ENCODE assay signal across 15 mouse cellular contexts in the genomic region with DNA sequence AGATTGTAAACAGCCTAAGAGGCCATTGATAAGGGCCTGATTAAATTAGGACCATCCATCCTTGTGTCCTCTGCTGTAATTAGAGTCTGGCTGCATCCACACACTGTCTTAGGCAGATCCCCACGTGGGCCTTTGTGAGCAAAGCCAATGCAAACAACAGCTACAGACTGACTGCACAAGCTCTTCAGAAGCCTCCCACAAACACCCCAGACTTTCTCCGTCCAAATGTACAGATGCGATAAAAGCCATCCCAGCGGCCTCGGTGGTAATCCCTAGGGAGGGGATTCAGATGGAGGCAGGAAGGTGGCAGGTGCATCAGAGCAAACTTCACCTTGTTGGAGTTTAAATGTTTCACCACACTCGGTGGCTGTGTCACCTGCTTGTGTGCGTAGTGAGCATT. TPM values are rescaled to one million over a fixed set of nuclear protein-coding genes. Genes with fewer than 3 reads are reported as not detected.
DNase-seq lines count a peak whose midpoint lies in the region; ATAC-seq and TF ChIP-seq lines count a peak whose summit lies in the region.
"Had no signal": no experiment of that assay in that cellular context is flagged by ENCODE, and none has a peak within 500 bp of the region (broad histone marks: within the 10 kb centered on the region; RNA-seq: fewer than 3 reads in every experiment).

No protein-coding gene starts in this region.

- H3K27ac ChIP-seq in hindbrain, embryonic 13.5 days = peak overlapping the region; percentile 67
- no peak overlapping the region; the same call in 1 of the 2 replicates for H3K27ac ChIP-seq in hindbrain, embryonic 11.5 days (ENCODE audit: low read depth, low read length)
- peak overlapping the region; percentile 40 for H3K27ac ChIP-seq in forebrain, postnatal 0 days (ENCODE audit: low read depth, low read length)
- peak overlapping the region; percentile 70 for H3K27ac ChIP-seq in midbrain, embryonic 16.5 days (ENCODE audit: low read length)
- H3K27ac ChIP-seq: heart, embryonic 10.5 days had no signal

- no peak for ATAC-seq in hindbrain, embryonic 13.5 days (ENCODE audit: low FRiP score)
- ATAC-seq in hindbrain, embryonic 11.5 days (ENCODE audit: low FRiP score) = no peak
- ATAC-seq in forebrain, postnatal 0 days = peak; percentile 58; the same call in 1 of the 2 replicates
- ATAC-seq in midbrain, embryonic 16.5 days = peak; percentile 49
- ATAC-seq: intestine, postnatal 0 days had no signal

- no peaks in the 10 kb centered on the region for H3K9me3 ChIP-seq in hindbrain, embryonic 13.5 days
- no peaks in the 10 kb centered on the region for H3K9me3 ChIP-seq in hindbrain, embryonic 11.5 days (ENCODE audit: control insufficient read depth, low read length)
- no peaks in the 10 kb centered on the region for H3K9me3 ChIP-seq in forebrain, postnatal 0 days (ENCODE audit: low read length)
- no peaks in the 10 kb centered on the region for H3K9me3 ChIP-seq in midbrain, embryonic 16.5 days (replicated peaks; ENCODE audit: control insufficient read depth, low read length, poor library complexity, severe bottlenecking)
- H3K9me3 ChIP-seq: heart, embryonic 10.5 days had no signal

- peaks cover 35% of the 10 kb centered on the region for H3K27me3 ChIP-seq in hindbrain, embryonic 13.5 days
- H3K27me3 ChIP-seq in hindbrain, embryonic 11.5 days (ENCODE audit: control insufficient read depth, insufficient read depth, low read length) = peaks cover 1% of the 10 kb centered on the region; the same call in 1 of the 2 replicates
- no peaks in the 10 kb centered on the region for H3K27me3 ChIP-seq in forebrain, postnatal 0 days (ENCODE audit: insufficient read depth, low read length)
- H3K27me3 ChIP-seq in midbrain, embryonic 16.5 days (ENCODE audit: control insufficient read depth, insufficient read depth, low read depth, low read length) = no peaks in the 10 kb centered on the region

- no peak overlapping the region for H3K4me3 ChIP-seq in hindbrain, embryonic 13.5 days
- H3K4me3 ChIP-seq in hindbrain, embryonic 11.5 days (ENCODE audit: low read depth, low read length) = no peak overlapping the region
- H3K4me3 ChIP-seq in forebrain, postnatal 0 days (ENCODE audit: low read depth, low read length) = no peak overlapping the region
- no peak overlapping the region for H3K4me3 ChIP-seq in midbrain, embryonic 16.5 days (ENCODE audit: low read depth, low read length)
- H3K4me3 ChIP-seq: heart, embryonic 10.5 days had no signal

- whole genome bisulfite sequencing in hindbrain, embryonic 13.5 days = 50% methylated on average over 7 of the region's 7 CpGs
- WGBS in hindbrain, embryonic 11.5 days = 70% methylated on average over 7 of the region's 7 CpGs
- 19% methylated on average over 7 of the region's 7 CpGs for WGBS in forebrain, postnatal 0 days
- WGBS in midbrain, embryonic 16.5 days = 44% methylated on average over 7 of the region's 7 CpGs

- H3K4me1 ChIP-seq in hindbrain, embryonic 13.5 days (replicated peaks) = peaks cover 63% of the 10 kb centered on the region
- H3K4me1 ChIP-seq in hindbrain, embryonic 11.5 days (replicated peaks; ENCODE audit: control insufficient read depth, insufficient read depth, low read length) = 0 out of 2 replicates have a peak, but pooled peaks cover 2% of the 10 kb centered on the region
- H3K4me1 ChIP-seq in forebrain, postnatal 0 days (ENCODE audit: insufficient read depth) = peaks cover 24% of the 10 kb centered on the region
- peaks cover 40% of the 10 kb centered on the region for H3K4me1 ChIP-seq in midbrain, embryonic 16.5 days (ENCODE audit: control insufficient read depth, insufficient read depth, low read length)

- DNase-seq in hindbrain, embryonic 11.5 days (ENCODE audit: low spot score) = no peak
- DNase-seq in right cerebral cortex, adult 18-20 months = peak; percentile 60
- DNase-seq in right cerebral cortex, postnatal 10 days (ENCODE audit: low spot score in 2 of 2) = no peak
- DNase-seq in forebrain, postnatal 0 days = peak; percentile 56
- no peak for DNase-seq in lung, postnatal 14 days
- no peak for DNase-seq in heart, postnatal 4 days
- DNase-seq: cerebellum, postnatal 36 days; gastrocnemius, postnatal 25 days; heart, postnatal 14 days; kidney, postnatal 14 days; lung, postnatal 4 days had no signal

- H3K9ac ChIP-seq in hindbrain, embryonic 13.5 days = peak overlapping the region; percentile 19; the same call in 1 of the 2 replicates
- no peak overlapping the region for H3K9ac ChIP-seq in hindbrain, embryonic 11.5 days (ENCODE audit: low read depth, low read length)
- no peak overlapping the region for H3K9ac ChIP-seq in forebrain, postnatal 0 days
- H3K9ac ChIP-seq in midbrain, embryonic 16.5 days (ENCODE audit: low read depth, low read length) = 0 out of 2 replicates have a peak overlapping the region, but pooled peaks have one; percentile 2

- H3K36me3 ChIP-seq in hindbrain, embryonic 13.5 days = no peaks in the 10 kb centered on the region
- no peaks in the 10 kb centered on the region for H3K36me3 ChIP-seq in hindbrain, embryonic 11.5 days (ENCODE audit: control insufficient read depth, insufficient read depth, low read length)
- no peaks in the 10 kb centered on the region for H3K36me3 ChIP-seq in forebrain, postnatal 0 days (ENCODE audit: insufficient read depth)
- no peaks in the 10 kb centered on the region for H3K36me3 ChIP-seq in midbrain, embryonic 16.5 days (ENCODE audit: control insufficient read depth, insufficient read depth, low read length)
- H3K36me3 ChIP-seq: heart, embryonic 10.5 days had no signal

- no peak overlapping the region for H3K4me2 ChIP-seq in hindbrain, embryonic 13.5 days
- no peak overlapping the region for H3K4me2 ChIP-seq in hindbrain, embryonic 11.5 days (replicated peaks; ENCODE audit: low read depth, low read length)
- no peak overlapping the region for H3K4me2 ChIP-seq in forebrain, postnatal 0 days (ENCODE audit: low read depth)
- H3K4me2 ChIP-seq in midbrain, embryonic 16.5 days (ENCODE audit: low read length) = no peak overlapping the region

- TF ChIP-seq CTCF in forebrain, postnatal 0 days (IDR thresholded peaks at IDR 0.05; ENCODE audit: low read depth) = no peak

RNA-seq across cellular contexts. Expression of a gene that starts 7.6 kb away (rescaled TPM):
- 11.8 and 12.6 TPM in 2 replicates for polyA plus RNA-seq in hindbrain, embryonic 13.5 days (2015; fragmentation: Nextera tagmentation; extraction: Ambion mirVana)
- polyA plus RNA-seq in hindbrain, embryonic 11.5 days (2014; fragmentation: Nextera tagmentation; extraction: Ambion mirVana) = 12.6 and 14.8 TPM in 2 replicates
- total RNA-seq in forebrain, postnatal 0 days (2014; rRNA removed) = 120 and 150 TPM in 2 replicates
- 10.3 and 12.2 TPM in 2 replicates for polyA plus RNA-seq in forebrain, postnatal 0 days (2015; fragmentation: Nextera tagmentation; extraction: Ambion mirVana)
- 13.0 and 13.6 TPM in 2 replicates for polyA plus RNA-seq in midbrain, embryonic 16.5 days (2015; fragmentation: Nextera tagmentation; extraction: Ambion mirVana)
- total RNA-seq in heart, postnatal 4 days (2021) = 10 to 100 TPM; 71.1 to 78.7 TPM

RNA-seq across cellular contexts. Expression of a gene that starts 37.9 kb away (rescaled TPM):
- polyA plus RNA-seq in hindbrain, embryonic 13.5 days (2015; fragmentation: Nextera tagmentation; extraction: Ambion mirVana) = 2.0 and 2.2 TPM in 2 replicates
- polyA plus RNA-seq in hindbrain, embryonic 11.5 days (2014; fragmentation: Nextera tagmentation; extraction: Ambion mirVana) = 2.1 and 2.3 TPM in 2 replicates
- 0.69 and 2.9 TPM in 2 replicates for total RNA-seq in forebrain, postnatal 0 days (2014; rRNA removed)
- polyA plus RNA-seq in forebrain, postnatal 0 days (2015; fragmentation: Nextera tagmentation; extraction: Ambion mirVana) = 1.5 and 1.8 TPM in 2 replicates
- polyA plus RNA-seq in midbrain, embryonic 16.5 days (2015; fragmentation: Nextera tagmentation; extraction: Ambion mirVana) = 2.6 and 3.0 TPM in 2 replicates
- 1 to 10 TPM in 1 of 2 experiments, under 1 TPM in 1; 0.98 to 1.4 TPM for total RNA-seq in heart, postnatal 4 days (2021)

Comparison
In these comparisons a context has a peak if more than half of its experiments do, and no peak if none do; other contexts are left out.
1. H3K9ac ChIP-seq: peak in hindbrain, embryonic 13.5 days (single experiment) and midbrain, embryonic 16.5 days (single experiment); none in hindbrain, embryonic 11.5 days (single experiment) and forebrain, postnatal 0 days (single experiment).
2. DNase-seq: peak in right cerebral cortex, adult 18-20 months (single experiment) and forebrain, postnatal 0 days (single experiment); none in hindbrain, embryonic 11.5 days (single experiment), right cerebral cortex, postnatal 10 days (0 of 2), lung, postnatal 14 days (single experiment) and heart, postnatal 4 days (single experiment).
3. ATAC-seq: peak in forebrain, postnatal 0 days (single experiment) and midbrain, embryonic 16.5 days (single experiment); none in hindbrain, embryonic 13.5 days (single experiment) and hindbrain, embryonic 11.5 days (single experiment).